Mouse (Mus musculus) c-Kit-negative CD71-positive TER-119-positive erythroid progenitor cells, embryonic 14.5 days (primary cell): ENCODE measurements around the gene Adamtsl4.
"Not testable (repeated sequence)": the region's sequence is repeated elsewhere in the genome, so short reads cannot be mapped to it uniquely, and the experiment has no call there.

Experiments used
- DNase-seq: peaks from one replicate; pipeline ENCODE4 v3.0.0-alpha.2; 2013; ENCODE audit warnings: low read depth, low spot score

The Adamtsl4 gene

GRCm38 (mm10) chr3:95700233-95700681 is 12.5 kb upstream of the Adamtsl4 start:
- DNase-seq = no peak

- DNase-seq = no peak
Measured at GRCm38 (mm10) chr3:95698286-95698685, 10.6 kb upstream of the Adamtsl4 start.

- DNase-seq = no peak
Measured at GRCm38 (mm10) chr3:95696360-95696759, 8.6 kb upstream of the Adamtsl4 start.

GRCm38 (mm10) chr3:95695796-95696195 is 8.1 kb upstream of the Adamtsl4 start:
- no peak for DNase-seq

- DNase-seq = no peak
Measured at GRCm38 (mm10) chr3:95694808-95695703, 7.3 kb upstream of the Adamtsl4 start.

GRCm38 (mm10) chr3:95693821-95694807 is 6.4 kb upstream of the Adamtsl4 start:
- DNase-seq = no peak

- no peak for DNase-seq
Measured at GRCm38 (mm10) chr3:95692677-95693076, 5.0 kb upstream of the Adamtsl4 start.

GRCm38 (mm10) chr3:95690552-95690951 is 2.8 kb upstream of the Adamtsl4 start:
- DNase-seq = not testable (repeated sequence)

- DNase-seq = no peak
Measured at GRCm38 (mm10) chr3:95689940-95690339, 2.2 kb upstream of the Adamtsl4 start.

GRCm38 (mm10) chr3:95689171-95689915 is 1.6 kb upstream of the Adamtsl4 start:
- DNase-seq = no peak

GRCm38 (mm10) chr3:95687168-95687523 is 571 bp downstream of the Adamtsl4 start:
- no peak for DNase-seq

GRCm38 (mm10) chr3:95686492-95687167 is 1.1 kb downstream of the Adamtsl4 start:
- no peak for DNase-seq

GRCm38 (mm10) chr3:95685701-95686100 is 2.0 kb downstream of the Adamtsl4 start:
- no peak for DNase-seq

- DNase-seq = no peak
Measured at GRCm38 (mm10) chr3:95685301-95685700, 2.4 kb downstream of the Adamtsl4 start.

- no peak for DNase-seq
Measured at GRCm38 (mm10) chr3:95684846-95685245, 2.9 kb downstream of the Adamtsl4 start.

- no peak for DNase-seq
Measured at GRCm38 (mm10) chr3:95682878-95683277, 4.8 kb downstream of the Adamtsl4 start.

GRCm38 (mm10) chr3:95681365-95681764 is 6.4 kb downstream of the Adamtsl4 start:
- no peak for DNase-seq

GRCm38 (mm10) chr3:95680673-95681072 is 7.0 kb downstream of the Adamtsl4 start:
- DNase-seq = no peak

- DNase-seq = no peak
Measured at GRCm38 (mm10) chr3:95679551-95679950, 8.2 kb downstream of the Adamtsl4 start.

- DNase-seq = no peak
Measured at GRCm38 (mm10) chr3:95677420-95678090, 10.2 kb downstream of the Adamtsl4 start.
